Comparison of ENCODE assay signal across 8 mouse cellular contexts in the genomic region with DNA sequence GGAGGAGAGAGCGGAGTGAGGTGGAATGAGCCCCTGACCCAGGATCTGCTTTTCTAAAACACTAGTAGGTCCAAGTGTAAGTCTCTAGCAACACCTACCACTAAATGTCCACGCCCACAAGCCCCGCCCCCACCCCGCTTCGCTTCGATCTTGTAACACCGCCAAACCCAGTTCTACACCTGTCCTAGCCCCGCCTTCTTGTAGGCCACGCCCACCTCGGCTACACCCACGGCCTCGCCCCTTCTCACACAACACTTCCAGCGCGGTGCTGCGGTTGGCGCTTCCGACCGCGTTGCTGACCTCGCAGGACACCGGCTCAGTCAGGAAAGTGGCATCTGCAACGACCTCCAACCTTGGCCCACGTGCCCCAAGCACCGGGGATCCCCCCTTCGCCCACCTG. TPM values are rescaled to one million over a fixed set of nuclear protein-coding genes. Genes with fewer than 3 reads are reported as not detected.
DNase-seq lines count a peak whose midpoint lies in the region; ATAC-seq lines count a peak whose summit lies in the region.

No protein-coding gene starts in this region.

- no peak for DNase-seq in forebrain, embryonic 10.5 days (ENCODE audit: extremely low spot score, low spot score)
- no peak for DNase-seq in forebrain, embryonic 14.5 days (ENCODE audit: low spot score)
- DNase-seq in WW6 (ENCODE audit: low read depth, low spot score): peak; percentile 70
- peak; percentile 76 for DNase-seq in splenic B cell, adult 2 months (ENCODE audit: low read depth, low spot score)
- no peak for DNase-seq in right cerebral cortex, postnatal 10 days (ENCODE audit: low spot score in 2 of 2)
- DNase-seq in layer of hippocampus, adult 9-11 months: no peak

- H3K9me3 ChIP-seq in forebrain, embryonic 10.5 days: no peaks in the 10 kb centered on the region
- no peaks in the 10 kb centered on the region for H3K9me3 ChIP-seq in forebrain, embryonic 14.5 days (replicated peaks; ENCODE audit: control insufficient read depth, low read length)
- H3K9me3 ChIP-seq in intestine, embryonic 16.5 days (ENCODE audit: control insufficient read depth, low read length): no peaks in the 10 kb centered on the region
- no peaks in the 10 kb centered on the region for H3K9me3 ChIP-seq in lung, embryonic 15.5 days

- H3K27me3 ChIP-seq in forebrain, embryonic 10.5 days (ENCODE audit: poor library complexity, severe bottlenecking): peaks cover 92% of the 10 kb centered on the region
- H3K27me3 ChIP-seq in forebrain, embryonic 14.5 days (replicated peaks; ENCODE audit: control insufficient read depth, insufficient read depth, low read length): peaks cover 62% of the 10 kb centered on the region
- peaks cover 62% of the 10 kb centered on the region for H3K27me3 ChIP-seq in intestine, embryonic 16.5 days (replicated peaks; ENCODE audit: control insufficient read depth, insufficient read depth, low read length)
- peaks cover 73% of the 10 kb centered on the region for H3K27me3 ChIP-seq in lung, embryonic 15.5 days
- no peaks in the 10 kb centered on the region for H3K27me3 ChIP-seq in splenic B cell, adult 2 months (ENCODE audit: control insufficient read depth, insufficient read depth, low read length, poor library complexity, severe bottlenecking)

- H3K36me3 ChIP-seq in forebrain, embryonic 10.5 days (replicated peaks): no peaks in the 10 kb centered on the region
- H3K36me3 ChIP-seq in forebrain, embryonic 14.5 days (ENCODE audit: control insufficient read depth, insufficient read depth, low read length): no peaks in the 10 kb centered on the region
- no peaks in the 10 kb centered on the region for H3K36me3 ChIP-seq in intestine, embryonic 16.5 days (ENCODE audit: control insufficient read depth, insufficient read depth, low read length)
- H3K36me3 ChIP-seq in lung, embryonic 15.5 days: no peaks in the 10 kb centered on the region
- no peaks in the 10 kb centered on the region for H3K36me3 ChIP-seq in splenic B cell, adult 2 months (ENCODE audit: control insufficient read depth, insufficient read depth, low read length, poor library complexity, severe bottlenecking)

- ATAC-seq in forebrain, embryonic 14.5 days: no peak
- peak; percentile 83 for ATAC-seq in intestine, embryonic 16.5 days
- no peak for ATAC-seq in lung, embryonic 15.5 days (ENCODE audit: borderline replicate concordance, extremely low read depth, low FRiP score, low TSS enrichment)

- H3K4me3 ChIP-seq in forebrain, embryonic 10.5 days: peak overlapping the region; percentile 32; the same call in 1 of the 2 replicates
- no peak overlapping the region for H3K4me3 ChIP-seq in forebrain, embryonic 14.5 days (ENCODE audit: low read depth, low read length)
- peak overlapping the region; percentile 17 for H3K4me3 ChIP-seq in intestine, embryonic 16.5 days (ENCODE audit: low read length)
- no peak overlapping the region for H3K4me3 ChIP-seq in lung, embryonic 15.5 days

- 2% methylated on average over 25 of the region's 25 CpGs for WGBS in forebrain, embryonic 10.5 days
- 1% methylated on average over 25 of the region's 25 CpGs for WGBS in forebrain, embryonic 14.5 days
- 2% methylated on average over 25 of the region's 25 CpGs for WGBS in intestine, embryonic 16.5 days
- WGBS in lung, embryonic 15.5 days: 2% methylated on average over 25 of the region's 25 CpGs

- H3K4me1 ChIP-seq in forebrain, embryonic 10.5 days: peaks cover 34% of the 10 kb centered on the region
- peaks cover 5% of the 10 kb centered on the region for H3K4me1 ChIP-seq in forebrain, embryonic 14.5 days (ENCODE audit: control insufficient read depth, insufficient read depth, low read length)
- H3K4me1 ChIP-seq in intestine, embryonic 16.5 days (ENCODE audit: control insufficient read depth, insufficient read depth, low read length): peaks cover 6% of the 10 kb centered on the region; the same call in 1 of the 2 replicates
- 0 out of 2 replicates have a peak, but pooled peaks cover 3% of the 10 kb centered on the region for H3K4me1 ChIP-seq in lung, embryonic 15.5 days

- no peak overlapping the region for H3K9ac ChIP-seq in forebrain, embryonic 14.5 days (ENCODE audit: low read length)
- H3K9ac ChIP-seq in intestine, embryonic 16.5 days (ENCODE audit: low read depth, low read length): no peak overlapping the region
- H3K9ac ChIP-seq in lung, embryonic 15.5 days: no peak overlapping the region

- no peak overlapping the region for H3K27ac ChIP-seq in forebrain, embryonic 10.5 days
- no peak overlapping the region for H3K27ac ChIP-seq in forebrain, embryonic 14.5 days (ENCODE audit: low read depth, low read length)
- H3K27ac ChIP-seq in intestine, embryonic 16.5 days (ENCODE audit: low read length): no peak overlapping the region
- no peak overlapping the region for H3K27ac ChIP-seq in lung, embryonic 15.5 days

- H3K4me2 ChIP-seq in forebrain, embryonic 14.5 days (ENCODE audit: low read length): no peak overlapping the region
- peak overlapping the region; percentile 44 for H3K4me2 ChIP-seq in intestine, embryonic 16.5 days (ENCODE audit: low read depth, low read length)
- peak overlapping the region; percentile 30; the same call in 1 of the 2 replicates for H3K4me2 ChIP-seq in lung, embryonic 15.5 days

RNA-seq across cellular contexts. Expression of gene Kirrel2, which starts 3.7 kb away (rescaled TPM):
- 0.29 and 0.52 TPM in 2 replicates for polyA plus RNA-seq in forebrain, embryonic 10.5 days (2016; fragmentation: Nextera tagmentation; extraction: Ambion mirVana)
- 0.65 and 0.79 TPM in 2 replicates for polyA plus RNA-seq in forebrain, embryonic 14.5 days (2014; fragmentation: Nextera tagmentation; extraction: Ambion mirVana)
- 1.0 and 1.1 TPM in 2 replicates for polyA plus RNA-seq in intestine, embryonic 16.5 days (2015; fragmentation: Nextera tagmentation; extraction: Ambion mirVana)
- polyA plus RNA-seq in lung, embryonic 15.5 days (2015; fragmentation: Nextera tagmentation; extraction: Ambion mirVana): not detected in 2 replicates

RNA-seq across cellular contexts. Expression of gene Nphs1, which starts 4.3 kb away (rescaled TPM):
- polyA plus RNA-seq in forebrain, embryonic 10.5 days (2016; fragmentation: Nextera tagmentation; extraction: Ambion mirVana): 0.07 TPM in 1 of 2 replicates, not detected in the other
- 0.10 TPM in 1 of 2 replicates, not detected in the other for polyA plus RNA-seq in forebrain, embryonic 14.5 days (2014; fragmentation: Nextera tagmentation; extraction: Ambion mirVana)
- 0.94 and 1.8 TPM in 2 replicates for polyA plus RNA-seq in intestine, embryonic 16.5 days (2015; fragmentation: Nextera tagmentation; extraction: Ambion mirVana)
- polyA plus RNA-seq in lung, embryonic 15.5 days (2015; fragmentation: Nextera tagmentation; extraction: Ambion mirVana): 0.08 TPM in 1 of 2 replicates, not detected in the other

RNA-seq across cellular contexts. Expression of gene Aplp1, which starts 8.4 kb away (rescaled TPM):
- 25.4 and 33.7 TPM in 2 replicates for polyA plus RNA-seq in forebrain, embryonic 10.5 days (2016; fragmentation: Nextera tagmentation; extraction: Ambion mirVana)
- 467 and 579 TPM in 2 replicates for polyA plus RNA-seq in forebrain, embryonic 14.5 days (2014; fragmentation: Nextera tagmentation; extraction: Ambion mirVana)
- 32.4 and 33.3 TPM in 2 replicates for polyA plus RNA-seq in intestine, embryonic 16.5 days (2015; fragmentation: Nextera tagmentation; extraction: Ambion mirVana)
- 23.9 and 24.4 TPM in 2 replicates for polyA plus RNA-seq in lung, embryonic 15.5 days (2015; fragmentation: Nextera tagmentation; extraction: Ambion mirVana)

RNA-seq across cellular contexts. Expression of gene Nfkbid, which starts 32.2 kb away (rescaled TPM):
- polyA plus RNA-seq in forebrain, embryonic 10.5 days (2016; fragmentation: Nextera tagmentation; extraction: Ambion mirVana): 1.3 and 1.5 TPM in 2 replicates
- 1.2 and 1.4 TPM in 2 replicates for polyA plus RNA-seq in forebrain, embryonic 14.5 days (2014; fragmentation: Nextera tagmentation; extraction: Ambion mirVana)
- 2.6 TPM in 2 replicates for polyA plus RNA-seq in intestine, embryonic 16.5 days (2015; fragmentation: Nextera tagmentation; extraction: Ambion mirVana)
- 1.5 and 2.1 TPM in 2 replicates for polyA plus RNA-seq in lung, embryonic 15.5 days (2015; fragmentation: Nextera tagmentation; extraction: Ambion mirVana)

RNA-seq across cellular contexts. Expression of gene Hcst, which starts 34.1 kb away (rescaled TPM):
- polyA plus RNA-seq in forebrain, embryonic 10.5 days (2016; fragmentation: Nextera tagmentation; extraction: Ambion mirVana): 0.38 TPM in 1 of 2 replicates, not detected in the other
- 0.61 TPM in 1 of 2 replicates, not detected in the other for polyA plus RNA-seq in forebrain, embryonic 14.5 days (2014; fragmentation: Nextera tagmentation; extraction: Ambion mirVana)
- polyA plus RNA-seq in intestine, embryonic 16.5 days (2015; fragmentation: Nextera tagmentation; extraction: Ambion mirVana): 2.4 and 3.1 TPM in 2 replicates
- 0.70 and 2.3 TPM in 2 replicates for polyA plus RNA-seq in lung, embryonic 15.5 days (2015; fragmentation: Nextera tagmentation; extraction: Ambion mirVana)

Comparison
In these comparisons a context has a peak if more than half of its experiments do, and no peak if none do; other contexts are left out.
1. H3K4me3 ChIP-seq: peak in forebrain, embryonic 10.5 days (single experiment) and intestine, embryonic 16.5 days (single experiment); none in forebrain, embryonic 14.5 days (single experiment) and lung, embryonic 15.5 days (single experiment).
2. RNA of gene Aplp1, which starts 8.4 kb away (polyA plus RNA-seq): 467 to 579 TPM in forebrain, embryonic 14.5 days; 25.4 to 33.7 TPM in forebrain, embryonic 10.5 days, 32.4 to 33.3 TPM in intestine, embryonic 16.5 days and 23.9 to 24.4 TPM in lung, embryonic 15.5 days; every median in the first group is over 10 times any median in the second.
3. DNase-seq: peak in WW6 (single experiment) and splenic B cell, adult 2 months (single experiment); none in forebrain, embryonic 10.5 days (single experiment), forebrain, embryonic 14.5 days (single experiment), right cerebral cortex, postnatal 10 days (0 of 2) and layer of hippocampus, adult 9-11 months (single experiment).